Mouse (Mus musculus) G1E (cell line): ENCODE data around the gene Trim65.

Experiments used
- CTCF ChIP-seq: IDR thresholded peaks from 2 replicates; pipeline ENCODE4 v1.5.1; 2012; ENCODE audit warnings: low read depth, low read length, inconsistent platforms, mixed read lengths
- GATA1 ChIP-seq: IDR thresholded peaks from 2 replicates; pipeline ENCODE4 v1.6.1; 2012; ENCODE audit warnings: borderline replicate concordance, low read length, inconsistent platforms, mixed read lengths
- POLR2AphosphoS5 ChIP-seq: IDR thresholded peaks from 2 replicates; pipeline ENCODE4 v1.6.1; 2012; ENCODE audit warnings: low read depth, low read length, inconsistent platforms; ENCODE audit not compliant: insufficient replicate concordance
- TAL1 ChIP-seq: conservative IDR thresholded peaks from 2 replicates; pipeline ENCODE4 v1.6.1; 2012; ENCODE audit warnings: low read depth, low read length, inconsistent platforms, mixed read lengths

GRCm38 (mm10) chr11:116083096-116083672, 47.7 kb downstream of the Trim65 start:
- no peak for TF ChIP-seq GATA1
- no peak for TF ChIP-seq CTCF
- TF ChIP-seq TAL1, result no peak
- TF ChIP-seq POLR2AphosphoS5, result no peak
